Mouse (Mus musculus) thymus, postnatal 0 days (tissue): ENCODE measurements around the gene Pltp. TPM values are rescaled to one million over a fixed set of nuclear protein-coding genes. Genes with fewer than 3 reads are reported as not detected.
"Not testable (repeated sequence)": the region's sequence is repeated elsewhere in the genome, so short reads cannot be mapped to it uniquely, and the experiment has no call there.

ENCODE experiments used
- DNase-seq: peaks from one replicate; pipeline ENCODE4 v3.0.0-alpha.2; 2015; ENCODE audit warnings: low spot score
- polyA plus RNA-seq: library from polyadenylated mRNA; unstranded; fragments of >200 nt; fragmentation: Nextera tagmentation; extraction: Ambion mirVana; gene quantifications from 2 replicates; pipeline ENCODE4 v1.2.1, GENCODE M21; 2015

The Pltp gene
- polyA plus RNA-seq, 1 experiment from 2014 or later = 433 TPM

DNA sequence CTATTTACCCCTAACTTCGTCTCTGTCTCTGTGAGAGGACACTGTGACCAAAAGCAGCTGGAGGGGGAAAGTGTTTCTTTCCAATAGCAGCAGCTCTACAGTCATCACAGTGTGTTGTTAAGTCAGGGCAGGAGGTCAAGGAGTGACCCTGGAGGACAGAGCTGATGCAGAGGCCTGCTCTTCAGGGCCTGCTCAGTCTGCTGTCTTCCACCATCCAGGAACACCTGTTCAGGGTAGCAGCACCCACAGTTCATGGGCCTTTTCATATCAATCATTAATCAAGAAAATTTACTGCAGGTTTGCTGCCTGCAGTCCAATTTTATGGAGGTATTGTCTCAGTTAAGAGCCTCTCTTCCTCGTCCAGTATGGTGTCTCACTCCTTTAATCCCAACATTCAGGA lies 44.0 kb downstream of the Pltp start:
- no peak for DNase-seq

DNA sequence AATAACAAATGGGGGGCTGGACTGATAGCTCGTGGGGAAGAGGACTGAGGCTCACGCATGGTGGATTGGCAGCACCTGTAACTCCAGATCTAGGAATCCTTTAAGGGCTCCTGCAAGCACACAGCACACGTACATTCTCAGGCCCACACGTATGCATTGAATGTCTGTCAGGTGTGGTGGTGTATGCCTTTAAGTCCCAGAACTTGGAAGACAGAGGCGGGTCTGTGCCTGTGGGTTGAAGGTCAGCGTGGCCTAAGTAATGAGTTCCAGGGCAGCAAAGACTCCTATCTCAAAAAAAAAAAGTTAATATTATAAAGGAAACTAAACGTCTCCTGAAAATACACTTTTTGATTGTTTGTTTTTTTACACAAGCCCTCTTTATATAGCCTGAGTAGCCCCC lies 50.9 kb downstream of the Pltp start:
- no peak for DNase-seq

DNA sequence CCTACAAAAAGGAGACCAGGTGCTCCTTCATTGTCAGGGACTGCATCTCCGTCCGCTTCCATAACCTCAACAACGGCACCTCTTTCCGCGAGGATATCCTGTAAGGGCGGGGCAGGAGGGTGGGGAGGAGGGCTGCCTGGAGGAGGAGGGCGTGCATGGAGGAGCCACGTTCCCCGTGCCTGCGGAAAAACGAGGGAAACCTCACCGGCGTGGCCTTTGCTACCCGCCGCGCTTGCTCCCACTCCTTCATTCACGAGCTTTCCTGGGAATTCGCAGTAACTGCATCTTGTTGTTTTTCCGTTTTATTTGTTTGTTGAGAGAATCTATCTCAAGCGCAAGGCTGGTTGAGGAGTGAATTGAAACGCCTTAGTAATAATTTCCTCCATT lies 52.2 kb downstream of the Pltp start:
- DNase-seq = no peak

DNA sequence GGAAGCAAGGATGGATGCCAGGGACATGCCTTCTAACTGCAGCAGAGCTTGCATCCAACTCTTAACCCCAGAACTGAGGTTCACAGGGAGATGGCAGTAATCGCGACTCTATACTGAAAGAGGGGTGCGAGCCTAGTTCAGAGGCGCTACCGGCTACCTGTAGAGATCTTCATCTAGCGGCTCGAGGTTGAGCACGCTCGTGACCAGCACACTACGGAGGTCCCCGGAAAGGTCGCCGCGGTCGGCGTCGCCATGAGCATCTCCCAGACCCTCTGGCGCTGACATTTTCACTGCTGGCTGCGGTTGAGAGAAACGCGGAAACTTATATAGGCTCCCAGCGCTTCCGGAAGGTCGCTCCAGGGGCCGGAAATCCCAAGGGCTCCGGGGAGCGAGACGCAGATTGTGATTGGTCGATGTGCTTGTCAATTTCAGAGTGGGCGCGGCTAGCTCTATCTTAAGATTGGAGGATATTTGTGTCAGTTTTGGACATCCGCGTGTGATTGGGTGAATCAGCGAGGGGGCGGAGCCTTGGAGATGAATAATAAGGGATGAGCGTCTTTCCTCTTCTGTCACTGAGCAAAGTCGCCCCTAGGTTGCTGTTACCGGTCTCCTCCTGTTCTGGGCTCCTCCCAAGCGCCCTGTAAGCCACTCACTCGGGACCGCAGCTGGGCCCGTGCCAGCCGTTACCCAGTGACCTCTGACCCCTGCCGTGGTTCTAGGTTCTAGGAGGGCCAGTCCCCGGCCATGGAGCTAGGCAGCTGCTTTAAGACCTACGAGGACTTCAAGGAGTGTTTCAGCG lies 52.8 kb downstream of the Pltp start, which contains the start of the genes Acot8 and Zswim3:
TSS of gene Acot8 (minus strand) at position 350 of the 799 bp plus-strand sequence.
TSS of gene Zswim3 (plus strand) at position 566 of the 799 bp plus-strand sequence.
- peak; percentile 100 for DNase-seq

DNA sequence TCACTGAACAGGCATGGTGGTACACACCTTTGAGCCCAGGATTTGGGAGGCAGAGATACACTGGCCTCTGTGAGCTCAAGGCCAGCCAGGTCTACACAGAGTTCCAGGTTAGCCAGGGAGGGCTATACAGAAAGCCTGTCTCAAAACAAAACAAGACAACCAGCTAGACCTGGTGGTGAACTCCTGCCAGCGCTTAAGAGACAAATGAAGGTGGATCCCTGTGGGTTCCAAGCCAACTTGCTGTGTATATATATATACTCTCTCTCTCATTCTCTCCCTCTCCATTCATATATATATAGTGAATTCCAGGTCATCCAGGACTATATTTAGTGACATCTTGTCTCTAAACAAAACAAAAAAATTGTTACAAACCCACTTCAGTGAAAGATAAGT lies 53.6 kb downstream of the Pltp start:
- no peak for DNase-seq

DNA sequence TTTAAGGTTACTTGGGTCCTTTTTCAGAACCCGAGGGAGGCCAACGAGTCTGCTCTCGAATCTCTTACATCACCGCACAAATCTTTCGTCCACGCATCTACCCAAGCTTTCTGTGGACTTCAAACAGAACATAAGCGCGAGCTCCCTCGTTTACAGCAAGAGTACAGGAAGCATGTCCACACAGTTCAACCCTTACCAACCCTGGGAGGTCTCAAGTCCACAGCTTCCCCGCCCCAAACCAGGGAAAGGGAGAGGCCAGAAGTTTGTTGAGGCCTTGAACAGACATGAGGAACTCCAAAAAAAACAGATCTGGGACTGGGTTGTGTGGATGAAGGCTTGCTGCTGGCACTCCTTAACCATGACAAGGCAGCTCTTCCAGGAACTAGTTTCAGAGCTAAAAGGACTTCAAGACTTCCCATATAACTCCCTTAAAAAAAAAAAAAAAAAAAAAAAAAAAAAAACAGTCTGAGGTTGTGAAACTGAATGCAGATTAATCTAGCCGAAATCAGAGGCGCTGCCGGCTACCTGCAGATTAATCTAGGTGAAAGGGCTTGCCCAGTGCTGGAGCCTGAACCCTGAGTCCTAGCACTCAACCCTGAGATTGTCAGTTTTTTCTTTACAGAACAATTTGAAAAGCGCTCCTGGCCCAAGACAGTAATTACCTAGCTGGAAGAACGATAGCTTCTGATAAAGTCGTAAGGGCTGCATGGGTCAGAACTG lies 54.1 kb downstream of the Pltp start:
- DNase-seq = no peak

DNA sequence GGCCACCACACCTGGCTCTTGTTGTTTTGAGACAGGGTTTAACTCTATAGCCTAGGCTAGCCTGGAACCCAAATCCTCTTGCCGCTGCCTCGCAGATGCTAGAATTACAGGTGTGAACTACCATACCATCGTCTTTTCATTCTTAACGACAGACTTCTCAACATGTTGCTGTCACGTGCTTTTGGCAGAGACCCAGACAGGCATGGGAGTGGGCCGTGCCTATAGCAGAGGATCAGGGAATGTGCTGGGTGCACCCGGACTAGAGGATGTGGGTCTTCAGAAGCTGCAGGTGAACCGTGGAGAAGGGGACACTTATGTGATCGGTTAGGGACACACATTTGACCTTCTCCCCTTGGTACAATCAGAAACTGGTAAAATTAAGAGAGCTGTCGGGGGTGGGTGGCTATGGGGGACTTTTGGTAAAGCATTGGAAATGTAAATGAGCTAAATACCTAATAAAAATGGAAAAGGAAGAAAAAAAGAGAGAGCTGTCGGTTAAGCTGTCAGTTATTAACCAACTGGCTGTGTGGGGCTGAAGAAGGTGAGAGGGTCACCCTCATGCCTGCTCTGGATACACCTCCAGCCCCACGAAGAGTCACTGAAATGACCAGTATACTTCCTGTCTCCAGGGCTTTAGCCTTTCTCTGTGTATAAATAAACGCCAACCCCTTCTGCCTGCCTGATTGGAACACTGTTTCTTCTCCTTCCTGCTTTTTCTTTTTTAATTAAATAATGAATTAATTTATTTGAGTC lies 57.1 kb downstream of the Pltp start:
- no peak for DNase-seq

DNA sequence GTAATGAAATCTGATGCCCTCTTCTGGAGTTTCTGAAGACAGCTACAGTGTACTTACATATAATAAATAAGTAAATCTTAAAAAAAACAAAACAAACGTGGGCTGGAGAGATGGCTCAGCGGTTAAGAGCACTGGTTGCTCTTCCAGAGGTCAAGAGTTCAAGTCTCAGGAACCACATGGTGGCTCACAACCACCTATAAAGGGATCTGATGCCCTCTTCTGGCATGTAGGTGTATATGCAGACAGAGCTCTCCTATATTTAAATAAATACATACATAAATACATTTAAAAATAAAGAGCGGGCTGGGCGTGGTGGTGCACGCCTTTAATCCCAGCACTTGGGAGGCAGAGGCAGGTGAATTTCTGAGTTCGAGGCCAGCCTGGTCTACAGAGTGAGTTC lies 59.0 kb downstream of the Pltp start:
- not testable (repeated sequence) for DNase-seq

DNA sequence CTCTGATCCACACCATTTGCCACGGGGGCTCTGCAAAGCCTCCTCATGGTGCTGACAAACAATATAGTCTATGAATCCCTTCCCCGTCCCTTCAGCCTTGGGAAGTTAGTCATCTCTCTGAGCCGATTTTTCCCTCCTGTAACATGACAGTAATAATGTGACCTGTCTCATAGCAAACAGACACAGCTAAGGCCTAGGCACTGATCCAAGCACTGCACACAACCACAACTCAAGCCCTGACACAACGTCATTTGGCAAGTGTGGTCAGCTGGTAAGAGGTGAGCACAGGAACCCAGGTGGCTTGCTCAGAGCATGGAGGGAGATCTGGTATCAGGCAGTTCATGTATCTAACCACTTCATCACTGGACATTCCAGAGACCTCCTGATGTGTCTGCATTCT lies 61.6 kb downstream of the Pltp start:
- no peak for DNase-seq

DNA sequence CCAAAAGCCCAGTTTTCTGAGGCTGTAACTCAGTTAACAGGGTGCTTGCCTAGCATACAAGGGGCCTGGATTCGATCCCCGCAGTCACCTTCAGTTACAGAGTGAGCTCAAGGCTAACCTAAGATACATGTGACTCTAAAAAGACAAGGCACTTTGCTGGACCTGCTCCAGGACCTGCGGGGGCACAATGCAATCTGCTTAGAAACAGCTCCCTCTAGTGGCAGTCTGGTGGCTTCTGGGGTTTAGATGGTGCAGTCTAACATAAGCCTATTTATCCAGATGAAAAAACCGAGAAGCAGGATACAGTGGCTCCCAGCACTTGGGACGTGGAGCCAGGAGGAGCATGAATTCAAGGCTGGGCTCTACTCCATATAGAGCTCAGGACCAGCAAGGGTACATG lies 63.2 kb downstream of the Pltp start:
- peak; percentile 87 for DNase-seq

DNA sequence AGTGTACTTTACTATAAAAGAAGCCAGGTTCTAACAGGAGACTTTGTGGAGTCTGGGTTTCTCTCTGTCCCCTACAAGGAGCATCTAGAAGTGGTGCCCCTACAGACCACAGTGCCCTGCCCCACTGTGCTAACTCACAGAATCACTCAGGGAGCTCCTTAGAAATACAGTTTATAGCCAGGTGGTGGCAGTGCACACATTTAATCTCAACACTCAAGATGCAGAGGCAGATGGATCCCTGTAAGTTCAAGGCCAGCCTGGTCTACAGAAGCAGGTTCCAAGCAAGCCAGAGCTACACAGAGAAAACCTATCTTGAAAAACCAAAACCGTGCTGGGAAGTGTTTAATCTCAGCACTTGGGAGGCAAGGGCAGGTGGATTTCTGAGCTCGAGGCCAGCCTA lies 63.7 kb downstream of the Pltp start:
- DNase-seq = peak; percentile 32

DNA sequence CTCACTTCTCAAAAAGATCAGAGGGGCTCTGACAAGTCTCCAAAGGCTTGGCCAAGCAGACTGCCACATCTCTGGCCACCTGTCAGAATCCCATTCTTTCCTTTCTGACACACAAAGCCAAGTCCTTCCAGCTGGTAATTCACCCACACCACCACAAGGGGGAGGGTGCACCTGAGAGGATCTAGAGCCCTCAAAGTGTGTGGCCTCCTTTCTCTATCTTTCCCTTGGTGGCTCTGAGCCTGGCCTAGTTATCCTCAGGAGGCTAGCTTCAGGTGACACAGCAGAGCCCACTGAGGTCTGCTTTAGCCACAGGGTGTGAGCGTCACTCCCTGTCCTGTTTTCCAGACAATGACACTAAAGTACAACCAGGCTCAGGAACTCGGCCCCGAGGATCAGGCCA lies 64.3 kb downstream of the Pltp start:
- DNase-seq = peak; percentile 75

DNA sequence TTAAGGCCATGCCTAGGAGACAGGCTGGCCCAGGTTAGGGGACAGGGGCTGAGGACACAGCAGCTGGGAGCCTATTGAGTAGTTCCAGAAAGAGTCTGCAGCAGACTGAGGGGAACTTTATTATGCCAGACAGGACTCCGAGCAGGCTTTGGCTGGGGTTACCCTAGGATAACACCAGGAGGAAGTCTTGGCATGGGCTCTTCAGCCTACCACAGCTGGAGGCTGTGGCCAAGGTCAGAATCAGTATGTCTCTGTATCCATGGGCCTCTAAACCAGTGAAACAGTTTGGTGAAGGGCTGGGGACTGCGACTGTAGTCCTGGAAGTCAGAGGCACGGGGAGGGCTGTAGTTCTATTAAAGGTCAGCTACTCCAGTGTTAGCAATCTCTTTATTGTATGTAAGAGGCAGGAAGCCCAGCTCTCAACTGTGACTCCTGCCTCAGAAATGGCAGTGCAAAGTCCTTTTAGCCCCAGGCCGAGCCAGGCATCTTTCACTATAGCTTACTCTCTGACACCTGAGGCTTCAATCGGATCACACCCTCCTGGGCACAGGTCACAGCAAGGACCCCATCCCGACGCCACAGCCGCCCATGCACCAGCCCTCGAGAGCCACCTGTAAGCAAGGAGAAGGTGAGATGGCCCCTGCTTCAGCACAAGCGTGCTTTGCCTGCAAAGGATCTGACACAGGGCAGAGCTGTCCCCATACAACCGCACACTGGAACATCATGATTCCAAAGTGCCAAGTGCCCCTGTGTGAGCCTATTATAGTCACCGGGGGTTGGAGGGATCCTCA lies 64.9 kb downstream of the Pltp start:
- DNase-seq = no peak

DNA sequence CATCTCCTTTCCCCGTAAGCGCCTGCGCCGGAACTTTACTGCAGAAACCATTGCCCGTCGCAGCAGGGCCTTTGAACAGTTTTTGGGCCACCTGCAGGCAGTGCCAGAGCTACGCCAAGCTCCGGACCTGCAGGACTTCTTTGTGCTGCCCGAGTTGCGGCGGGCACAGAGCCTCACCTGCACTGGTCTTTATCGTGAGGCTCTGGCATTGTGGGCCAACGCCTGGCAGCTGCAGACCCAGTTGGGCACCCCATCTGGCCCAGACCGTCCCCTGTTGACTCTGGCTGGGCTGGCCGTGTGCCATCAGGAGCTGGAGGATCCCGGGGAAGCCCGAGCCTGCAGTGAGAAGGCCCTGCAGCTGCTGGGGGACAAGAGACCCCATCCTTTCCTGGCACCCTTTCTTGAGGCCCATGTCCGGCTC lies 65.7 kb downstream of the Pltp start:
- no peak for DNase-seq

DNA sequence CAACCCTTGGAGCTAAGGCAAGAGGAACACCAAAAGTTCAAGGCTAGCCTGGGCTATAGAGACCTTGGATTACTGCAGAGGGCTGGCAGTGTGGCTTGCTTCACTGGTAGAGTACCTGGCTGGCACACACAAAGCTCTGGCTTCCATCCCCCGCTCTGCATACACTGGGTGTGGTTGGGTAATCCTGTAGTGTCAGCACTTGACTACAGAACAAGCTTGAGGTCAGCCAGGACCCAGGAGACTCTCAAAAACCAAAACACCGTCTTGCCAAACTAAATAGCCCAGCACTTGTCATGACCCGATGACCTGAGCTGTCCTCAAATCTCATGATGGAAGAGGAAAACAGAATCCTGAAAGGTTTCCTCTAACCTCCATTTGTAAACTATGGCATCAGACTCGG lies 67.1 kb downstream of the Pltp start:
- no peak for DNase-seq

Other genes with a start within 250 kb of the Pltp start
- not detected in 2 replicates for gene Wfdc6b, start 244.2 kb downstream of the Pltp start, polyA plus RNA-seq
- gene Wfdc8, start 244.1 kb downstream of the Pltp start, polyA plus RNA-seq = not detected in 2 replicates
- not detected in 2 replicates for gene Wfdc16, start 218.9 kb downstream of the Pltp start, polyA plus RNA-seq
- gene Wfdc10, start 201.7 kb downstream of the Pltp start, polyA plus RNA-seq = 0.42 TPM in 1 of 2 replicates, not detected in the other
- not detected in 2 replicates for gene Wfdc9, start 201.1 kb downstream of the Pltp start, polyA plus RNA-seq
- not detected in 2 replicates for gene Wfdc11, start 183.6 kb downstream of the Pltp start, polyA plus RNA-seq
- gene Wfdc13, start 172.6 kb downstream of the Pltp start, polyA plus RNA-seq = not detected in 2 replicates
- not detected in 2 replicates for gene Spint4, start 159.2 kb downstream of the Pltp start, polyA plus RNA-seq
- gene Spint5, start 142.4 kb downstream of the Pltp start, polyA plus RNA-seq = not detected in 2 replicates
- 0.49 and 0.56 TPM in 2 replicates for gene Wfdc3, start 111.8 kb downstream of the Pltp start, polyA plus RNA-seq
- 70.4 and 85.2 TPM in 2 replicates for gene Dnttip1, start 111.7 kb downstream of the Pltp start, polyA plus RNA-seq
- gene Ube2c, start 87.8 kb downstream of the Pltp start, polyA plus RNA-seq = 379 and 497 TPM in 2 replicates
- 5.8 and 10.7 TPM in 2 replicates for gene Tnnc2, start 77.7 kb downstream of the Pltp start, polyA plus RNA-seq
- 7.0 and 7.7 TPM in 2 replicates for gene Snx21, start 71.9 kb downstream of the Pltp start, polyA plus RNA-seq
- 30.0 and 31.1 TPM in 2 replicates for gene Acot8, start 52.8 kb downstream of the Pltp start, polyA plus RNA-seq
- 7.1 TPM in 2 replicates for gene Zswim3, start 52.6 kb downstream of the Pltp start, polyA plus RNA-seq
- gene Zswim1, start 35.0 kb downstream of the Pltp start, polyA plus RNA-seq = 8.7 and 9.1 TPM in 2 replicates
- gene Spata25, start 29.2 kb downstream of the Pltp start, polyA plus RNA-seq = 0.17 and 0.85 TPM in 2 replicates
- 154 and 164 TPM in 2 replicates for gene Ctsa, start 24.8 kb downstream of the Pltp start, polyA plus RNA-seq
- 5.3 and 5.9 TPM in 2 replicates for gene Neurl2, start 24.3 kb downstream of the Pltp start, polyA plus RNA-seq
- gene Pcif1, start 21.6 kb upstream of the Pltp start, polyA plus RNA-seq = 92.5 and 107 TPM in 2 replicates
- gene Zfp335, start 54.0 kb upstream of the Pltp start, polyA plus RNA-seq = 8.6 and 9.5 TPM in 2 replicates
- 47.8 and 53.2 TPM in 2 replicates for gene Mmp9, start 83.1 kb upstream of the Pltp start, polyA plus RNA-seq
- 0.26 and 0.30 TPM in 2 replicates for gene Slc12a5, start 103.1 kb upstream of the Pltp start, polyA plus RNA-seq
- 43.8 and 51.3 TPM in 2 replicates for gene Ncoa5, start 177.2 kb upstream of the Pltp start, polyA plus RNA-seq
- 29.6 and 31.4 TPM in 2 replicates for gene Cd40, start 197.9 kb upstream of the Pltp start, polyA plus RNA-seq
- not detected in 2 replicates for gene 1700025C18Rik, start 233.0 kb upstream of the Pltp start, polyA plus RNA-seq